Mouse (Mus musculus) hindbrain, embryonic 12.5 days (tissue): Measurements from ENCODE around the gene Atp8a2. TPM values are rescaled to one million over a fixed set of nuclear protein-coding genes. Genes with fewer than 3 reads are reported as not detected.

ENCODE experiments used
- ATAC-seq: fragments of 200-750 bp; cut with Nextera tagmentation; 2 replicates; pipeline ENCODE4 v1.8.0; 2017; ENCODE audit warnings: moderate TSS enrichment; ENCODE audit not compliant: low FRiP score
- H3K27ac ChIP-seq: fragments of 300-500 bp; sonication (generic); 2 replicates; pipeline ENCODE4 v1.5.1; 2016; ENCODE audit warnings: mild to moderate bottlenecking
- H3K27me3 ChIP-seq: fragments of 300-500 bp; sonication (generic); 2 replicates; pipeline ENCODE4 v1.6.1; 2016; ENCODE audit warnings: mild to moderate bottlenecking
- H3K36me3 ChIP-seq: fragments of 300-500 bp; sonication (generic); 2 replicates; pipeline ENCODE4 v1.6.1; 2016; ENCODE audit warnings: mild to moderate bottlenecking
- H3K4me1 ChIP-seq: fragments of 300-500 bp; sonication (generic); 2 replicates; pipeline ENCODE4 v1.6.1; 2016
- H3K4me2 ChIP-seq: fragments of 300-500 bp; sonication (generic); replicated peaks from 2 replicates; pipeline ENCODE4 v1.6.1; 2016; ENCODE audit warnings: mild to moderate bottlenecking
- H3K4me3 ChIP-seq: fragments of 300-500 bp; sonication (generic); 2 replicates; pipeline ENCODE4 v1.5.1; 2016; ENCODE audit warnings: mild to moderate bottlenecking
- H3K9ac ChIP-seq: fragments of 300-500 bp; sonication (generic); 2 replicates; pipeline ENCODE4 v1.6.1; 2016; ENCODE audit warnings: mild to moderate bottlenecking, moderate library complexity
- H3K9me3 ChIP-seq: fragments of 300-500 bp; sonication (generic); replicated peaks from 2 replicates; pipeline ENCODE4 v1.6.1; 2016; ENCODE audit warnings: mild to moderate bottlenecking
- WGBS: fragments of 180-500 bp; shearing (Covaris S2); methylation state at CpG from one replicate; pipeline ENCODE4 v1.1.7; 2016; 5-methylcytosine and 5-hydroxymethylcytosine counted together
- polyA plus RNA-seq: library from polyadenylated mRNA; unstranded; fragments of >200 nt; fragmentation: Nextera tagmentation; extraction: Ambion mirVana; gene quantifications from 2 replicates; pipeline ENCODE4 v1.2.1, GENCODE M21; 2016

Atp8a2 gene
- polyA plus RNA-seq, 1 experiment from 2014 or later = 20.7 TPM

- no peak overlapping the region for H3K9ac ChIP-seq
- peaks cover 4% of the 10 kb centered on the region for H3K4me1 ChIP-seq
- no peaks in the 10 kb centered on the region for H3K36me3 ChIP-seq
- H3K9me3 ChIP-seq = no peaks in the 10 kb centered on the region
- ATAC-seq = no peak
- 0 out of 2 replicates have a peak, but pooled peaks cover 3% of the 10 kb centered on the region for H3K27me3 ChIP-seq
- no peak overlapping the region for H3K4me3 ChIP-seq
- H3K4me2 ChIP-seq = no peak overlapping the region
- 56% methylated on average over 5 of the region's 5 CpGs for WGBS
- H3K27ac ChIP-seq = no peak overlapping the region
Observed at GRCm38 (mm10) chr14:59701492-59701891, 495.5 kb downstream of the Atp8a2 start.

- Histone ChIP-seq H3K9ac (no peak overlapping the region), H3K27me3 (no peaks in the 10 kb centered on the region), H3K36me3 (no peaks in the 10 kb centered on the region), H3K4me3 (no peak overlapping the region), H3K27ac (no peak overlapping the region), H3K4me1 (no peaks in the 10 kb centered on the region), H3K9me3 (no peaks in the 10 kb centered on the region), H3K4me2 (no peak overlapping the region)
- 84% methylated on average over 4 of the region's 4 CpGs for WGBS
- ATAC-seq = no peak
Observed at GRCm38 (mm10) chr14:59695160-59695559, 501.8 kb downstream of the Atp8a2 start.

GRCm38 (mm10) chr14:59692164-59692563 lies 504.8 kb downstream of the Atp8a2 start:
- no peak overlapping the region for H3K4me3 ChIP-seq
- no peaks in the 10 kb centered on the region for H3K9me3 ChIP-seq
- H3K9ac ChIP-seq = no peak overlapping the region
- no peaks in the 10 kb centered on the region for H3K4me1 ChIP-seq
- H3K27ac ChIP-seq = no peak overlapping the region
- 83% methylated on average over 6 of the region's 6 CpGs for WGBS
- H3K4me2 ChIP-seq = no peak overlapping the region
- no peaks in the 10 kb centered on the region for H3K36me3 ChIP-seq
- no peak for ATAC-seq
- no peaks in the 10 kb centered on the region for H3K27me3 ChIP-seq

- Histone ChIP-seq H3K9ac (no peak overlapping the region), H3K4me2 (no peak overlapping the region), H3K9me3 (no peaks in the 10 kb centered on the region), H3K27ac (no peak overlapping the region), H3K27me3 (no peaks in the 10 kb centered on the region), H3K4me1 (no peaks in the 10 kb centered on the region), H3K4me3 (no peak overlapping the region), H3K36me3 (no peaks in the 10 kb centered on the region)
- ATAC-seq = no peak
- 72% methylated on average over 13 of the region's 13 CpGs for WGBS
Observed at GRCm38 (mm10) chr14:59691402-59691801, 505.6 kb downstream of the Atp8a2 start.

- Histone ChIP-seq H3K4me1 (no peaks in the 10 kb centered on the region), H3K27me3 (no peaks in the 10 kb centered on the region), H3K9me3 (no peaks in the 10 kb centered on the region), H3K9ac (no peak overlapping the region), H3K36me3 (no peaks in the 10 kb centered on the region), H3K4me2 (no peak overlapping the region), H3K4me3 (no peak overlapping the region), H3K27ac (no peak overlapping the region)
- WGBS = 73% methylated on average over 12 of the region's 12 CpGs
- ATAC-seq = no peak
Observed at GRCm38 (mm10) chr14:59690954-59691353, 506.0 kb downstream of the Atp8a2 start.

- Histone ChIP-seq H3K36me3 (no peaks in the 10 kb centered on the region), H3K9me3 (no peaks in the 10 kb centered on the region), H3K4me3 (no peak overlapping the region), H3K27me3 (peaks cover 5% of the 10 kb centered on the region; the same call in 1 of the 2 replicates), H3K4me1 (peaks cover 7% of the 10 kb centered on the region; the same call in 1 of the 2 replicates), H3K9ac (no peak overlapping the region), H3K4me2 (no peak overlapping the region), H3K27ac (no peak overlapping the region)
- 51% methylated on average over 4 of the region's 4 CpGs for WGBS
- ATAC-seq = no peak
Observed at GRCm38 (mm10) chr14:59689596-59689995, 507.4 kb downstream of the Atp8a2 start.

GRCm38 (mm10) chr14:59686229-59686628 lies 510.8 kb downstream of the Atp8a2 start:
- no peak overlapping the region for H3K4me2 ChIP-seq
- WGBS = 72% methylated on average over 5 of the region's 5 CpGs
- no peak overlapping the region for H3K27ac ChIP-seq
- H3K4me3 ChIP-seq = no peak overlapping the region
- peaks cover 5% of the 10 kb centered on the region; the same call in 1 of the 2 replicates for H3K27me3 ChIP-seq
- H3K9me3 ChIP-seq = no peaks in the 10 kb centered on the region
- H3K4me1 ChIP-seq = peaks cover 8% of the 10 kb centered on the region; the same call in 1 of the 2 replicates
- no peaks in the 10 kb centered on the region for H3K36me3 ChIP-seq
- H3K9ac ChIP-seq = no peak overlapping the region
- no peak for ATAC-seq

GRCm38 (mm10) chr14:59685343-59685742 lies 511.6 kb downstream of the Atp8a2 start:
- H3K9ac ChIP-seq = no peak overlapping the region
- H3K36me3 ChIP-seq = no peaks in the 10 kb centered on the region
- H3K4me1 ChIP-seq = peaks cover 8% of the 10 kb centered on the region; the same call in 1 of the 2 replicates
- H3K4me2 ChIP-seq = no peak overlapping the region
- WGBS = 60% methylated on average over 8 of the region's 8 CpGs
- 0 out of 2 replicates have a peak overlapping the region, but pooled peaks have one; percentile 17 for H3K27ac ChIP-seq
- H3K4me3 ChIP-seq = no peak overlapping the region
- peaks cover 5% of the 10 kb centered on the region; the same call in 1 of the 2 replicates for H3K27me3 ChIP-seq
- H3K9me3 ChIP-seq = no peaks in the 10 kb centered on the region
- ATAC-seq = no peak

- peaks cover 11% of the 10 kb centered on the region for H3K4me1 ChIP-seq
- 77% methylated on average over 4 of the region's 4 CpGs for WGBS
- no peak for ATAC-seq
- H3K4me2 ChIP-seq = no peak overlapping the region
- no peaks in the 10 kb centered on the region for H3K9me3 ChIP-seq
- H3K9ac ChIP-seq = no peak overlapping the region
- peaks cover 5% of the 10 kb centered on the region; the same call in 1 of the 2 replicates for H3K27me3 ChIP-seq
- no peak overlapping the region for H3K4me3 ChIP-seq
- no peak overlapping the region for H3K27ac ChIP-seq
- no peaks in the 10 kb centered on the region for H3K36me3 ChIP-seq
Observed at GRCm38 (mm10) chr14:59681906-59682305, 515.1 kb downstream of the Atp8a2 start.

GRCm38 (mm10) chr14:59677598-59678003 lies 519.4 kb downstream of the Atp8a2 start:
- Histone ChIP-seq H3K4me1 (peaks cover 18% of the 10 kb centered on the region), H3K9ac (no peak overlapping the region), H3K27ac (no peak overlapping the region), H3K9me3 (no peaks in the 10 kb centered on the region), H3K4me3 (no peak overlapping the region), H3K27me3 (no peaks in the 10 kb centered on the region), H3K36me3 (no peaks in the 10 kb centered on the region), H3K4me2 (no peak overlapping the region)
- 63% methylated on average over 7 of the region's 7 CpGs for WGBS
- no peak for ATAC-seq

- Histone ChIP-seq H3K4me1 (peaks cover 18% of the 10 kb centered on the region), H3K27ac (peak overlapping the region; percentile 66; the same call in 1 of the 2 replicates), H3K4me3 (no peak overlapping the region), H3K9ac (no peak overlapping the region), H3K4me2 (no peak overlapping the region), H3K36me3 (no peaks in the 10 kb centered on the region), H3K27me3 (no peaks in the 10 kb centered on the region), H3K9me3 (no peaks in the 10 kb centered on the region)
- ATAC-seq = no peak
- WGBS = 71% methylated on average over 4 of the region's 4 CpGs
Observed at GRCm38 (mm10) chr14:59675330-59675729, 521.6 kb downstream of the Atp8a2 start.

- H3K4me3 ChIP-seq = no peak overlapping the region
- H3K9ac ChIP-seq = no peak overlapping the region
- H3K27ac ChIP-seq = peak overlapping the region; percentile 66
- no peaks in the 10 kb centered on the region for H3K36me3 ChIP-seq
- no peak overlapping the region for H3K4me2 ChIP-seq
- 41% methylated on average over 8 of the region's 8 CpGs for WGBS
- ATAC-seq = 0 out of 2 replicates have a peak, but pooled peaks have one; percentile 38
- peaks cover 18% of the 10 kb centered on the region for H3K4me1 ChIP-seq
- H3K27me3 ChIP-seq = no peaks in the 10 kb centered on the region
- H3K9me3 ChIP-seq = no peaks in the 10 kb centered on the region
Observed at GRCm38 (mm10) chr14:59674556-59674955, 522.4 kb downstream of the Atp8a2 start.

- Histone ChIP-seq H3K9ac (no peak overlapping the region), H3K4me2 (no peak overlapping the region), H3K36me3 (no peaks in the 10 kb centered on the region), H3K27me3 (no peaks in the 10 kb centered on the region), H3K9me3 (no peaks in the 10 kb centered on the region), H3K27ac (no peak overlapping the region), H3K4me1 (peaks cover 18% of the 10 kb centered on the region), H3K4me3 (no peak overlapping the region)
- 89% methylated on average over 6 of the region's 6 CpGs for WGBS
- no peak for ATAC-seq
Observed at GRCm38 (mm10) chr14:59672893-59673515, 524.0 kb downstream of the Atp8a2 start.
